Mouse (Mus musculus) ES-Bruce4 (cell line): Measurements from ENCODE around the gene Tnfrsf8. TPM values are rescaled to one million over a fixed set of nuclear protein-coding genes. Genes with fewer than 3 reads are reported as not detected.

Source experiments
- H3K27ac ChIP-seq: 2 replicates; pipeline ENCODE4 v1.5.1; 2012; ENCODE audit warnings: low read length, inconsistent platforms; ENCODE audit not compliant: insufficient read depth
- H3K27me3 ChIP-seq: 2 replicates; pipeline ENCODE4 v1.6.1; 2012; ENCODE audit warnings: mild to moderate bottlenecking, low read length, inconsistent platforms; ENCODE audit not compliant: control insufficient read depth, poor library complexity, insufficient read depth, severe bottlenecking
- H3K36me3 ChIP-seq: 2 replicates; pipeline ENCODE4 v1.6.1; 2012; ENCODE audit warnings: inconsistent platforms, mild to moderate bottlenecking, low read length, moderate library complexity; ENCODE audit not compliant: control insufficient read depth, poor library complexity, insufficient read depth, severe bottlenecking
- H3K4me1 ChIP-seq: one replicate; pipeline ENCODE4 v1.8.1; 2011; ENCODE audit warnings: low read length; ENCODE audit not compliant: control insufficient read depth, insufficient read depth
- H3K4me3 ChIP-seq: 2 replicates; pipeline ENCODE4 v1.5.1; 2011; ENCODE audit warnings: low read depth, mild to moderate bottlenecking, low read length
- H3K9ac ChIP-seq: 2 replicates; pipeline ENCODE4 v1.6.1; 2012; ENCODE audit warnings: low read depth, mild to moderate bottlenecking, inconsistent platforms; ENCODE audit not compliant: poor library complexity, severe bottlenecking
- H3K9me3 ChIP-seq: replicated peaks from 2 replicates; pipeline ENCODE4 v1.6.1; 2012; ENCODE audit warnings: mild to moderate bottlenecking, low read length, inconsistent platforms; ENCODE audit not compliant: control insufficient read depth, poor library complexity, insufficient read depth, severe bottlenecking
- CTCF ChIP-seq: IDR thresholded peaks from one replicate; pipeline ENCODE4 v1.8.1; 2011; ENCODE audit warnings: low read depth, low read length
- EP300 ChIP-seq: IDR thresholded peaks from 2 replicates; pipeline ENCODE4 v1.6.1; 2011; ENCODE audit warnings: low read depth, low read length; ENCODE audit not compliant: insufficient read depth
- POLR2A ChIP-seq: IDR thresholded peaks from one replicate; pipeline ENCODE4 v1.8.1; 2011; ENCODE audit warnings: low read length; ENCODE audit not compliant: insufficient read depth
- polyA plus RNA-seq: library from polyadenylated mRNA; stranded (reverse); fragments of >200 nt; gene quantifications from 2 replicates; pipeline ENCODE4 v1.2.4, GENCODE M21; 2011; ENCODE audit warnings: low read depth; ENCODE audit not compliant: missing spikeins, insufficient read depth, insufficient read length

Tnfrsf8 gene
- polyA plus RNA-seq, 1 experiment = 0.46 TPM

DNA sequence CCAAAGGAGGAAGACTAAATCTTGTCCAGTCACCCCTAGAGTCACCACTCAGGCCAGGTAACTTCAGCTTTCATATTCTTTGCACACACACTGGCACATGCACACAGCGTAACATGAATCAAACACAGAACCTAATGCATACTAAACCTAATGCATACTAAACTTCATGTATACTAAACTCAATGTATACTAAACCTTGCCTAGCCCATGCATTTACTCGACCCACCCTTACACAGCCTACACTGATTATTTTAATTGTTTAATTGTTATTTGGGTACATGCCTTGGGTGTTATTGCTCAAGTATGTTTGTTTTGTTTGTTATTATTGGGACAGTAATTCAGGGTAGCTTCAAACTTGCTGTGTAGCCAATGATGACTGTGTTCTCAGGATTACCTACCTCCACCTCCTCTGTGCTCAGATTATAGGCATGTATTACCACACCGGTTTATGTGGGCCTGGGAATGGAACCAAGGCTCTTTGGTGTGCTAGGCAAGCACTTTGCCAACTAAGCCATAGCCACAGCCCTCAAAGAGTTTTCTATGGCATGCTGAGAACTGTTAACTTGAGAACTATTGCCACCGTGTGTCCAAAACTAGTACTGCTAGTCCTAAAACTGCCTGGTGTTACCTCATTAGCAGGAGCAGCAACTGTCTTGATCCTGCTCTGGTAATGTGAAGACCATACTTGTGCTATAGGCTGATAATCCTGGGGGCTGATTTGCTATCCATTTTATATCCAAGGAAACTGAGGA, 28.4 kb downstream of the Tnfrsf8 start:
- Histone ChIP-seq H3K9me3 (no peaks in the 10 kb centered on the region), H3K36me3 (no peaks in the 10 kb centered on the region), H3K9ac (no peak overlapping the region), H3K27me3 (no peaks in the 10 kb centered on the region), H3K27ac (no peak overlapping the region), H3K4me3 (no peak overlapping the region), H3K4me1 (no peaks in the 10 kb centered on the region)
- TF ChIP-seq POLR2A (no peak), EP300 (no peak), CTCF (no peak)

GRCm38 (mm10) chr4:145284675-145285074, 30.3 kb downstream of the Tnfrsf8 start:
- Histone ChIP-seq H3K36me3 (no peaks in the 10 kb centered on the region), H3K27ac (no peak overlapping the region), H3K9ac (no peak overlapping the region), H3K27me3 (no peaks in the 10 kb centered on the region), H3K9me3 (0 out of 2 replicates have a peak, but pooled peaks cover under 1% of the 10 kb centered on the region), H3K4me1 (no peaks in the 10 kb centered on the region), H3K4me3 (no peak overlapping the region)
- TF ChIP-seq POLR2A = no peak
- TF ChIP-seq CTCF = no peak
- no peak for TF ChIP-seq EP300

DNA sequence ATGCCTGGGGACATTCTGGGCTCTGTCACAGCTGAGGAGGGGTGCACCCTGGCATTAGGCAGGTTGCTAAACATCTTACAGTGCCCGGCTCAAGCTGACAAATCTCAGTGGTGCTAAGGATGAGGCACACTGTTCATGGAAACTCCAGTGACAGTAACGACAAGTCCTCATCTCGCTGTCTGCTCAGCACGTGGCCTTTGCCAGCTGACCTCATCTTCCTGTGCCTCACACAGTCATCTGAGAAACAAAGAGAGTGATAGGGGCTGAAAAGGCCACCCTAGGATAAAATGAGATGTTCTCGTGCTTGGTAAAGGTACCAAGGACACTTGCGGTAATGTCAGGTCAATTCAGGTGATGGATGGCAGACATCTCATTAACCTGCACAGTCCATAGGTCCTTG, 31.5 kb downstream of the Tnfrsf8 start:
- no peak overlapping the region for H3K27ac ChIP-seq
- TF ChIP-seq POLR2A = no peak
- no peak for TF ChIP-seq CTCF
- TF ChIP-seq EP300 = no peak
- H3K27me3 ChIP-seq = no peaks in the 10 kb centered on the region
- no peaks in the 10 kb centered on the region for H3K4me1 ChIP-seq
- 0 out of 2 replicates have a peak, but pooled peaks cover 3% of the 10 kb centered on the region for H3K9me3 ChIP-seq
- no peak overlapping the region for H3K9ac ChIP-seq
- no peak overlapping the region for H3K4me3 ChIP-seq
- H3K36me3 ChIP-seq = no peaks in the 10 kb centered on the region

DNA sequence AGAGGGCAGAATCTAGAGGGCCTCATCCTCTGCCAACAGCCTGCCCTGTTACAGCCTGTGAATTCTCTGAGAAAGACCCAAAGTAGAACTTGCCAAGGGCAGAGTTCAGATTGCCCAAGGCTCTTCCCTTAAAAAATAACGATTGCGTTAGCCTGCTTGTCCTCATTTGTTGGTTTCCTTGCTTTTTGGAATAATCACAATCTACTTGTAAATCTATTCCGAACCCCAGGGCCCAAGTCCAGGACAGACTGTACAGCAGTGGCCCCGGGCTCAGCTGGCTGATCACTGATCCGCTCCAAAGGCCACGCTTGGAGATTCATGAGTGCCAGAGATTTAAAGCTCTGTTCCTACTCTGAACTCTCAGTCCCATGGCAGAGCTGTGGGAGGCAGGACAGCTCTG, 34.0 kb downstream of the Tnfrsf8 start:
- H3K27me3 ChIP-seq = no peaks in the 10 kb centered on the region
- no peaks in the 10 kb centered on the region for H3K36me3 ChIP-seq
- no peak overlapping the region for H3K27ac ChIP-seq
- H3K9me3 ChIP-seq = 0 out of 2 replicates have a peak, but pooled peaks cover 3% of the 10 kb centered on the region
- H3K4me3 ChIP-seq = no peak overlapping the region
- TF ChIP-seq EP300 = no peak
- no peak for TF ChIP-seq CTCF
- no peak for TF ChIP-seq POLR2A
- no peak overlapping the region for H3K9ac ChIP-seq
- H3K4me1 ChIP-seq = no peaks in the 10 kb centered on the region

DNA sequence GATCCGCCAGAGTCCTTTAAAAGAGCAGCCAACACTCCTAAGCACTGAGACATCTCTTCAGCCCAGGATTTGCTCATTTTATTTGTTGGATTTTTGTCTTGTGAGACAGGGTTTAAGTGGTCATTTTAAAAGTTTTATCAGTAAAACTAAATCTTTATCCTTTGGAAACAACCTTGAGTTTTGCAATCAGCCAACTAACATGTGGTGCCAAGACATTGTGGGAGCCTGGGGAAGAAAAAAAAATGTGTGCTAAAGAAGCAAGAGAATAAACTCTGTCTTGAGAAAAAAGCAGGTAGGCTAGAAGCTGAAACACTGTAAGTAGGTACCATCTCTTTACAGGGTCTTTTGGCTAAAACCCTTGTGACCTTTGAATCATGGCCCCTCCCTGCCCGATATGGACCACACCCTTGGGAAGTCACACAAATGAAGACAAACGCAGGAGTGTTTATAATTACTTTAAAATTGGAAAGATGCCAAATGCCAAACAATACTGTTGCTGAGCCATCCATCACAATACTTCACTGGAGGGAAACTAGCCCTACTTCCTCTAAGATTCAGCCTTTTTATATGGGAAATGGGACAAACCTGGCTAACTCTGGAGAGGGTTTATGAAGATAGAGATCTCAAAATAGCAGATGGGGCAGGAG, 36.1 kb downstream of the Tnfrsf8 start:
- H3K27ac ChIP-seq = no peak overlapping the region
- H3K27me3 ChIP-seq = no peaks in the 10 kb centered on the region
- no peak overlapping the region for H3K4me3 ChIP-seq
- H3K9me3 ChIP-seq = 0 out of 2 replicates have a peak, but pooled peaks cover 3% of the 10 kb centered on the region
- H3K36me3 ChIP-seq = no peaks in the 10 kb centered on the region
- no peak overlapping the region for H3K9ac ChIP-seq
- no peaks in the 10 kb centered on the region for H3K4me1 ChIP-seq
- TF ChIP-seq EP300 (no peak), CTCF (no peak), POLR2A (no peak)

DNA sequence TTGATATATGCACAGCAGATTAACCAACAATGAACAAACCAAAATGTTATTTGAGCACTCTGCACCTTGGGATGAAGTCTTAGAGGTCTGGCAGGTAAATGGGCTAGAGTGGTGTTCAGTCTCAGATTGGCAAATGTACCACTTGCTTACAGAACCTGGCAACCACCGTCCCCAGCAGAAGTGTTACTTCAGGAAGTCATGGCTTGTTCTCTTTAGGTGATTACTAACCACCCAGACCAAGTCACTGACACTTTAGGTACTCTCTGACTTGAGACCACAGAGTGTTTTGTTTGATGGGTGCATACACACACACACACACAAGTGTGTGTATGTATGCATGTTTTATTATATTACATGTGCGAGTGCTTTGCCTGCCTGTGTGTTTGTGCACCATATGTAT, 36.7 kb downstream of the Tnfrsf8 start:
- 0 out of 2 replicates have a peak, but pooled peaks cover 3% of the 10 kb centered on the region for H3K9me3 ChIP-seq
- no peak overlapping the region for H3K27ac ChIP-seq
- H3K4me3 ChIP-seq = no peak overlapping the region
- H3K4me1 ChIP-seq = no peaks in the 10 kb centered on the region
- no peak overlapping the region for H3K9ac ChIP-seq
- H3K27me3 ChIP-seq = no peaks in the 10 kb centered on the region
- TF ChIP-seq CTCF = no peak
- H3K36me3 ChIP-seq = no peaks in the 10 kb centered on the region
